Mouse (Mus musculus) liver, postnatal 0 days (tissue): ENCODE measurements at regions not wholly inside any gene's neighbourhood (a gene's known extent, or its start where the extent isn't known, plus 50 kb on each side); places are given as distances from the start of the nearest gene placed in this dataset.

ENCODE experiments used
- ATAC-seq: fragments of 200-750 bp; cut with Nextera tagmentation; 2 replicates; pipeline ENCODE4 v1.8.0; 2017; ENCODE audit warnings: mild to moderate bottlenecking, moderate library complexity
- DNase-seq: peaks from one replicate; pipeline ENCODE4 v3.0.0-alpha.2; 2016
- H3K27ac ChIP-seq: fragments of 300-500 bp; sonication (generic); 2 replicates; pipeline ENCODE4 v1.5.1; 2014; ENCODE audit warnings: antibody characterized with exemption, moderate library complexity, mild to moderate bottlenecking, low read depth
- H3K27me3 ChIP-seq: fragments of 300-500 bp; sonication (generic); 2 replicates; pipeline ENCODE4 v1.6.1; 2014; ENCODE audit warnings: low read length, control low read depth, mixed read lengths; ENCODE audit not compliant: insufficient read depth
- H3K36me3 ChIP-seq: fragments of 300-500 bp; sonication (generic); replicated peaks from 2 replicates; pipeline ENCODE4 v1.6.1; 2014; ENCODE audit warnings: mild to moderate bottlenecking, control low read depth, low read length, moderate library complexity, mixed read lengths; ENCODE audit not compliant: insufficient read depth
- H3K4me1 ChIP-seq: fragments of 300-500 bp; sonication (generic); 2 replicates; pipeline ENCODE4 v1.6.1; 2014; ENCODE audit warnings: antibody characterized with exemption, mild to moderate bottlenecking, control low read depth; ENCODE audit not compliant: insufficient read depth
- H3K4me2 ChIP-seq: fragments of 300-500 bp; sonication (generic); 2 replicates; pipeline ENCODE4 v1.6.1; 2014; ENCODE audit warnings: low read depth, mild to moderate bottlenecking, low read length, moderate library complexity, mixed read lengths
- H3K4me3 ChIP-seq: fragments of 300-500 bp; sonication (generic); 2 replicates; pipeline ENCODE4 v1.5.1; 2014; ENCODE audit warnings: low read depth, low read length
- H3K9ac ChIP-seq: fragments of 300-500 bp; sonication (generic); replicated peaks from 2 replicates; pipeline ENCODE4 v1.6.1; 2014; ENCODE audit warnings: mild to moderate bottlenecking, moderate library complexity
- H3K9me3 ChIP-seq: fragments of 300-500 bp; sonication (generic); 2 replicates; pipeline ENCODE4 v1.6.1; 2016; ENCODE audit warnings: mild to moderate bottlenecking, control low read depth, low read length, mixed read lengths
- CTCF ChIP-seq: sonication (generic); IDR thresholded peaks from 2 replicates; pipeline ENCODE4 v1.5.1; 2016; ENCODE audit warnings: antibody characterized with exemption, low read depth
- EP300 ChIP-seq: IDR thresholded peaks from 2 replicates; pipeline ENCODE4 v1.6.1; 2016; ENCODE audit warnings: antibody characterized with exemption, low read depth, mild to moderate bottlenecking
- WGBS: fragments of 180-500 bp; shearing (Covaris S2); extraction: QIAGEN DNeasy Blood & Tissue Kit; methylation state at CpG from one replicate; pipeline ENCODE4 v1.1.7; 2014; ENCODE audit not compliant: insufficient replicate concordance; 5-methylcytosine and 5-hydroxymethylcytosine counted together

GRCm38 (mm10) chr12:67471666-67472065 lies 249.3 kb upstream of the Mdga2 start:
- H3K4me2 ChIP-seq, result no peak overlapping the region
- WGBS, result 63% methylated on average over 2 of the region's 2 CpGs
- no peaks in the 10 kb centered on the region for H3K36me3 ChIP-seq
- TF ChIP-seq EP300, result no peak
- no peak for TF ChIP-seq CTCF
- no peaks in the 10 kb centered on the region for H3K9me3 ChIP-seq
- ATAC-seq, result no peak
- H3K27ac ChIP-seq, result no peak overlapping the region
- H3K27me3 ChIP-seq, result no peaks in the 10 kb centered on the region
- H3K4me3 ChIP-seq, result no peak overlapping the region
- no peaks in the 10 kb centered on the region for H3K4me1 ChIP-seq
- H3K9ac ChIP-seq, result no peak overlapping the region
- no peak for DNase-seq

GRCm38 (mm10) chr12:67471001-67471400 lies 248.7 kb upstream of the Mdga2 start:
- no peak overlapping the region for H3K9ac ChIP-seq
- no peak overlapping the region for H3K4me2 ChIP-seq
- no peaks in the 10 kb centered on the region for H3K27me3 ChIP-seq
- no peak overlapping the region for H3K27ac ChIP-seq
- no peak overlapping the region for H3K4me3 ChIP-seq
- no peak for ATAC-seq
- 84% methylated on average over 3 of the region's 3 CpGs for WGBS
- DNase-seq, result no peak
- no peaks in the 10 kb centered on the region for H3K4me1 ChIP-seq
- no peaks in the 10 kb centered on the region for H3K36me3 ChIP-seq
- no peak for TF ChIP-seq EP300
- no peak for TF ChIP-seq CTCF
- no peaks in the 10 kb centered on the region for H3K9me3 ChIP-seq

- H3K4me2 ChIP-seq, result no peak overlapping the region
- whole genome bisulfite sequencing, result 69% methylated on average over 1 of the region's 1 CpGs
- no peak for DNase-seq
- no peaks in the 10 kb centered on the region for H3K36me3 ChIP-seq
- no peak overlapping the region for H3K9ac ChIP-seq
- no peaks in the 10 kb centered on the region for H3K4me1 ChIP-seq
- no peak overlapping the region for H3K4me3 ChIP-seq
- no peak for TF ChIP-seq CTCF
- TF ChIP-seq EP300, result no peak
- no peaks in the 10 kb centered on the region for H3K27me3 ChIP-seq
- no peak for ATAC-seq
- no peak overlapping the region for H3K27ac ChIP-seq
- no peaks in the 10 kb centered on the region for H3K9me3 ChIP-seq
Observed at GRCm38 (mm10) chr12:67449109-67449508, 226.8 kb upstream of the Mdga2 start.

GRCm38 (mm10) chr12:67430318-67430950 lies 208.1 kb upstream of the Mdga2 start:
- no peak for ATAC-seq
- DNase-seq, result no peak
- WGBS, result 48% methylated on average over 6 of the region's 6 CpGs

GRCm38 (mm10) chr12:67426801-67427200 lies 204.5 kb upstream of the Mdga2 start:
- Histone ChIP-seq H3K4me1 (no peaks in the 10 kb centered on the region), H3K9me3 (no peaks in the 10 kb centered on the region), H3K36me3 (no peaks in the 10 kb centered on the region), H3K27me3 (no peaks in the 10 kb centered on the region), H3K27ac (no peak overlapping the region), H3K4me3 (no peak overlapping the region), H3K9ac (no peak overlapping the region), H3K4me2 (no peak overlapping the region)
- DNase-seq (no peak), ATAC-seq (no peak)
- no peak for TF ChIP-seq CTCF
- no peak for TF ChIP-seq EP300
- WGBS, result 76% methylated on average over 6 of the region's 6 CpGs

More at GRCm38 (mm10) chr12:67430318-67430950, 208.1 kb upstream of the Mdga2 start:
- Histone ChIP-seq H3K27me3 (no peaks in the 10 kb centered on the region), H3K9me3 (no peaks in the 10 kb centered on the region), H3K4me1 (no peaks in the 10 kb centered on the region), H3K4me3 (no peak overlapping the region), H3K9ac (no peak overlapping the region), H3K27ac (no peak overlapping the region), H3K36me3 (no peaks in the 10 kb centered on the region), H3K4me2 (no peak overlapping the region)
- peak; percentile 36; the same call in 1 of the 2 replicates for TF ChIP-seq CTCF
- TF ChIP-seq EP300, result no peak

- no peak overlapping the region for H3K4me2 ChIP-seq
- ATAC-seq, result no peak
- no peaks in the 10 kb centered on the region for H3K9me3 ChIP-seq
- H3K9ac ChIP-seq, result no peak overlapping the region
- no peak for TF ChIP-seq CTCF
- TF ChIP-seq EP300, result no peak
- H3K36me3 ChIP-seq, result no peaks in the 10 kb centered on the region
- H3K27me3 ChIP-seq, result no peaks in the 10 kb centered on the region
- DNase-seq, result no peak
- no peak overlapping the region for H3K4me3 ChIP-seq
- no peak overlapping the region for H3K27ac ChIP-seq
- 72% methylated on average over 3 of the region's 3 CpGs for WGBS
- no peaks in the 10 kb centered on the region for H3K4me1 ChIP-seq
Observed at GRCm38 (mm10) chr12:67399537-67399936, 177.2 kb upstream of the Mdga2 start.
